Mouse (Mus musculus): ENCODE results near the gene Duox1. TPM values are rescaled to one million over a fixed set of nuclear protein-coding genes. Genes with fewer than 3 reads are reported as not detected.

Duox1 gene
- 2.5 and 4.1 TPM in 2 replicates for polyA plus RNA-seq (2012; rRNA removed; ENCODE audit: low replicate concordance)

DNA sequence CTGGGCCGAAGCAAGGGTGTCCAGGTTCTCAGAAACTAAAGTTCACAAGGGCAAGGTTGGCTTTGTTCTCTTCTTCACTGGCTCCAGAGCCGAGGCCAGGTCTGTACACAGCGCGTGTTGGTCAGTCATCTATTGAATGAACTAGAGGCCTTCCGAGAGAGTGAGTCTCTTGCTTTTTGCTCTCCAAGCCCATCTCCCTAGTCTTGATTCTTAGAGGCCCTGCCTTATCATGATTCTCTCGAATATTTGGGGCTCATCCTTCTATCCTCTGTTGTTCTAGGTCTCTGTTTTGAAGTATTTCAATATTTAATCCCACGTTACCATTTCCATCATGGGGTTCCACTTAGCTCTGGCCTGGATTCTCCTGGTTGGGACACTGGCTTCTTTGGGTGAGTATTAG, at the start of gene Duox1:
TSS of gene Duox1 (plus strand) at position 301 of the 400 bp plus-strand sequence.

DNA sequence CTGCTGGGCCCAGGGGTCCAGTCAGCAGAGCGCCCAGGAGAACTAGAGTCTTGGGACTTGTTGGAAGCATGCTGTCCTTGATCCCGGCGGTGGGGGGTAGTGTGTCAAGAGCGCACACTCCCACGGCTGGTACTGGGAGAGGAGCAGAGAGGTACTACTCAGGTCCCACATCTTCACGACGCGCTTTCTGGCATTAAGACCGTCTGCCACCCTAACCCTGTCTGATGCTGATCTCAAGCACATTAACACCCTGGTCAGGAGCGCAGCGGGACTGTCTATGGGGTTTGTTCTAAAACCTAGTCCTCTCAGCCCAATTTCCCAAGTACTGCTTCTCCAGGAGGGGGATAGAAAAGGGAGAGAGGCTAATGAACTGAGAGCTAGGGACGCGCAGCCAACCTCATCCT, 17.4 kb upstream of the Duox1 start, which contains the start of gene Duox2:
TSS of gene Duox2 (minus strand) at position 354 of the 404 bp plus-strand sequence.

DNA sequence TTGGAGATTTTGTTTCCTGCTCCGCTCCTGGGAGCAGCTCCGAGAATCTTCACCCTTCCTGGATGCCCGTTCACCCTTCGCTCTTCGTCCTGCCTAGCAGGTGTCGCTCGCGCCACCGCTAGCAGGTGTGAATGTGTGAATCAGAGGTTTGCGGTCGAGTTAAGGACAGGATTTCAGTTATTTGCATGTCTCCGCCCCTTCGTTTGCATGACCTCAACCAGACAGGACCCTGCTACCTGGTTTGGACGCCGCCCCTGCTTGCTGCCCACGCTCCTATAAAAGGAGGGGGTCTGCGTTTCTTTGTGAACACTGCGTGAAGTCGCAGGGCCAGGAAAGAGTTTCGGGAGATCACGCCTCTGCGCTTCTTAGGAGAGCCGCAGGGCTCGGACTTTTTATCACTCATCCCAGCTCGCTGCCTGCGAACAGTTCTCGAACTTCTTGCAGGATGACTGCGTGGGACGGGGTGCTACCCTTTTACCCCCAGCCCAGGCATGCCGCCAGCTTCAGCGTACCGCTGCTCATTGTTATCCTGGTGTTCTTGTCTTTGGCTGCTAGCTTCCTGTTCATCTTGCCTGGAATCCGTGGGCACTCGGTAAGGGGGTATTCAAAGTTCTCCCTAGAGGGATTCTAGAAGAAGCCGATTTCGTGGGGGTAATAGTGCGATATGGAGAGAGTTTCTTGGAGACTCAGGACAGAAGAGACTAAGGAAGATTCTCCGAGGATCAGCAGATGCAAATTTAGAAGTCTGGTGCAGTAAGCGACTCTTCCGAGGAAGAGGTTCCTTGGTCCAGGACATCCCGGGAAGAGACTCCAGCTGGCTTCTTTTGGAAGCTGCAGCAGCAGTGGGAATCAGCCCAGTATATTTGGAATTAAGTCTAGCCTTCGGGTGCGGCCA, 16.6 kb upstream of the Duox1 start, which contains the start of gene Duoxa2:
TSS of gene Duoxa2 (plus strand) at position 305 of the 895 bp plus-strand sequence.

DNA sequence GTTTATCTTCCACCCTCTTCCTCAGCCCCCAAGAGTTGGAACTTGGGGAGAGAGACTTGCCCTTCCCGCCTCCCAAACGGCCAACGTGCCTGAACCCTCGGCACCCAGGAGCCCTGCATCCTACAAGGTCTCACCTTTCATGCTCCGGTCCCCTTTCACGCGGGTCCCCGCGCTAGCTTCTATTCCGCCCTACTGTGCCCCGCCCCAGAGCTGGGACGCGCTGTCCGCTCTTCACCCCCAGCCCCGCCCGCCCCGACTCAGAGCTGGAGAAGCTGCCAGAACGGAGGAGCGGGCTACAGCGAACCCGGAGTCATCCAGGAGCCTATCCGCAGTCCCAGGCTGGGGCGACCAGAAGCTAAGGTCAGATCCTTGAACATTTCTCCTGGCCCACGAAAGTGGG, 1.9 kb upstream of the Duox1 start, which contains the start of gene Duoxa1:
TSS of gene Duoxa1 (minus strand) at position 195 of the 400 bp plus-strand sequence.

DNA sequence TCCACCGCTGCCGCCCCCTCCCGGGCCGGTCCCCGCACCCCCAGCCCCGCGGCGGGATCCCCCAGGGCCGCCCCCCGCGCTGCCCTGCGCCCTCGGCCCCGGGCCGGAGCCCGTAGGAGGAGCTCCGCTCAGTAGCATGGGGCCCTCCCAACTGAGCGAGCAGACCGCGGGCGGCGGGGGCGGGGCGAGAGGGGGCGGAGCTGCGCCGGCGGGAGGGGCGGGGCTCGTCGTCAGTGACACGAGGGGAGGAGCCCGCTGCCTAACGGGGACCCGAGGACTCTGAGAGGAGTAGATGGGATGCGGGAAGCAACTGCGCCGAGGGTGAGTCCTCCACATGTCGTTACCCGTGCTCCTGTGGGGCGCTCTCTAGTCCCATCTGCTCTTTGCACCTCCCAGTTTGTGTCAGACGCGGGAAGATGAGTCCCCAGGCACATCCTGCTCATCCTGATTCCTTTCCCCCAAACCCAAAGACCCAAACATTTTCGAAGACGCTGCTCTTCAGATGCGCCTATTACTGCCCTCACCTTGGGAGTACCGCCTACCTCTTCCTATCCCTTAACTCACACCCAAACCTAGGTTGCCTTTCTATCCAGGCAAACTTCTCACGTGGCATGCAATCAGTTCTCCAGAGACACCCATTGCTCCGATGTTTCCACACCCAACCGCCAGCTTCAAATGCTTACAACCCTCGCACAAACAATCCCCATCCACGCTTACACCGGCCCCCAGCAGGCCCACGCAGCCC, 53.7 kb downstream of the Duox1 start, which contains the start of gene Shf:
TSS of gene Shf (minus strand) at position 168 of the 745 bp plus-strand sequence.

Other genes with a start within 250 kb of the Duox1 start
- gene Spg11, start 197.3 kb upstream of the Duox1 start, polyA plus RNA-seq (2012; rRNA removed; ENCODE audit: low replicate concordance), result 8.4 and 10.7 TPM in 2 replicates
- gene B2m, start 168.0 kb upstream of the Duox1 start, polyA plus RNA-seq (2012; rRNA removed; ENCODE audit: low replicate concordance), result 1,914 and 2,183 TPM in 2 replicates
- gene Trim69, start 155.0 kb upstream of the Duox1 start, polyA plus RNA-seq (2012; rRNA removed; ENCODE audit: low replicate concordance), result 0.10 and 0.11 TPM in 2 replicates
- not detected in 2 replicates for gene Patl2, start 129.5 kb upstream of the Duox1 start, polyA plus RNA-seq (2012; rRNA removed; ENCODE audit: low replicate concordance)
- gene Terb2, start 129.4 kb upstream of the Duox1 start, polyA plus RNA-seq (2012; rRNA removed; ENCODE audit: low replicate concordance), result not detected in 2 replicates
- gene Sord, start 80.9 kb upstream of the Duox1 start, polyA plus RNA-seq (2012; rRNA removed; ENCODE audit: low replicate concordance), result 12.8 and 27.6 TPM in 2 replicates
- 0.70 and 1.9 TPM in 2 replicates for gene Duox2, start 17.2 kb upstream of the Duox1 start, polyA plus RNA-seq (2012; rRNA removed; ENCODE audit: low replicate concordance)
- gene Duoxa2, start 16.8 kb upstream of the Duox1 start, polyA plus RNA-seq (2012; rRNA removed; ENCODE audit: low replicate concordance), result 0.55 and 1.3 TPM in 2 replicates
- 17.6 and 23.6 TPM in 2 replicates for gene Duoxa1, start 1.9 kb upstream of the Duox1 start, polyA plus RNA-seq (2012; rRNA removed; ENCODE audit: low replicate concordance)
- gene Shf, start 53.5 kb downstream of the Duox1 start, polyA plus RNA-seq (2012; rRNA removed; ENCODE audit: low replicate concordance), result 15.7 and 16.7 TPM in 2 replicates
- gene Slc28a2, start 110.8 kb downstream of the Duox1 start, polyA plus RNA-seq (2012; rRNA removed; ENCODE audit: low replicate concordance), result 13.1 and 28.3 TPM in 2 replicates
- gene Gm14085, start 169.3 kb downstream of the Duox1 start, polyA plus RNA-seq (2012; rRNA removed; ENCODE audit: low replicate concordance), result 2.0 and 3.1 TPM in 2 replicates